Mouse (Mus musculus) erythroid progenitor cell, adult 5-6 weeks (primary cell): ENCODE data around the gene Ap2a2. TPM values are rescaled to one million over a fixed set of nuclear protein-coding genes. Genes with fewer than 3 reads are reported as not detected.

Experiments used
- ATAC-seq: replicated peaks from 2 replicates; pipeline ENCODE4 v1.8.0; 2016; ENCODE audit warnings: moderate number of reproducible peaks, mild to moderate bottlenecking, moderate TSS enrichment, inconsistent platforms; ENCODE audit not compliant: poor library complexity, low FRiP score, severe bottlenecking
- total RNA-seq, 2 experiments: library from RNA; stranded (forward) in 1 of 2; stranded (reverse) in 1 of 2; fragments of 150-400 nt in 1 of 2; fragments of 186-747, 209-891 nt in 1 of 2; gene quantifications; 2 replicates each; pipeline versions ENCODE4 v1.2.3 to v1.2.4; 2015 to 2017; ENCODE audit warnings: low replicate concordance in 2 of 2

Gene Ap2a2
- total RNA-seq (2015; ENCODE audit: low replicate concordance) (71.7 and 96.2 TPM in 2 replicates), total RNA-seq (2017; ENCODE audit: low replicate concordance) (108 and 150 TPM in 2 replicates)

DNA sequence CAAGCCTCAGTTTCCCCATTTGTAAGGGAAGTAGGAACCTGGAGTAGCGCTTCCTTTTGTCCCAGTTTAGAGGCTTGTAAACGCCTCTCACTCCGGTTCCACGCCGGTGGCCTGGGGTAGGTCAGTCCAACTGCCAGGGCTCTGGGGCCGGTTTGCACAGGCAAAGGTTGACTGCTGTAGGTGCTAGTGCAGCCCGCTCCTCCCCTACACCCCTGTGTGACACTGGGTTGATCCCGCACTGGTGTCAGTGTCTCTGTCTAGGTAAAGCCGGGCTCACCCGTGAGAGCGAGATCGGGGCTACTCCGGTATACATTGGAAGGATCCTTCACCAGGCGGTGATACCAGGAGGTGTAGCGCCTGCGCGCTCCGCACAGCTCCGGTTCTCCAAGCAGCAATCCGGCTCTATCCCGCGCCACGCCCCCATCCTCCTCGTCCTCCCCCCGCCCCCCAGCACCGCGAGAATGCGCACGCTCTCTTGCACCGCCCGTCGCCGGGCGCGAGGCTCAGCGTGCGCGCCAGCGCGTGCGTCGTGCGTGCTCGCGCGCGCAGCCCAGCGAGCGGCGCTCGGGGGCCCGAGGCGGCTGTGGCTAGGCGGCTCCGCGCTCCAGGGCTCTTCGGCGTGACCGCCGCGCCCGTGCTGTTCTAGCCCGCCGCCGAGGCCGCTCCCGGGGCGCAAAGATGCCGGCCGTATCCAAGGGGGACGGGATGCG is at the start of gene Ap2a2:
TSS of gene Ap2a2 (plus strand) at position 492 of the 710 bp plus-strand sequence.
- ATAC-seq = peak; percentile 64

DNA sequence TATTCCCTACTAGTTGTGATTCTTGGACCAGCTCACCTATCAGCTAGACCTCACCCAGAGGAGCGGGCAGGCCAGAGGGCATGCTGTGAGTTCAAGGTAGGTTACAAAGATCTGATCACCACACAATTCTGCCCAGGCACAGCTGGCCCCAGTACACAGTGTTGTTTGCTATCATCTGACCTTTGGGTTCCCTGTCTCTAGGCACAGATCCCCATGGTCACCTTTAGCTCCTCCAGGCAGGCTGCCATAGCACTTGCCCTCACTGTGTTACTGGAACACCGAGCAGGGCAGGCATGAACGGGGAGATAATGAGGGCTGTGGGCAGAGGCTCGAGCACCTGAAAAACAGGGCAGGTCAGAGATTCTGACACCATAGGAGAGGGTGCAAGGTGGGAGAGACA is 44.3 kb upstream of the Ap2a2 start:
- no peak for ATAC-seq

DNA sequence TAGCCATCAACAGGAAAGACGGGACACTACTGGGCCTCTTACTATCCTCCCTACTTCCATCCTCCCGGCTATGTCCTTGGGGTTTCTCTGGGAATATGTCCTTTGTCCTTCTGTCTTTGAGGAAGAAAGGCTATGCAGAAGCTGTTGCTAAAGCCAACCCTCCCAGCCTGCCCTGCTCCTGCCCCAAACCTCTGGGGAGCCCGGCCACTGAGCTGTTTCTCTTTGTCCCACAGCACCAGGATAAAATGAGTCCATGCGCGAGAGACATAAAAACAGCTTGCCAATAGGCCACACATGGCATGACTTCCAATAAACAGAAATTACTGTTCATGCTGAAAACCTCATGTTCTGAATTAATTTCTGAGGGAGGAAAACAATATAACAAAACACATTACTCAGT is 43.7 kb upstream of the Ap2a2 start:
- ATAC-seq = no peak

DNA sequence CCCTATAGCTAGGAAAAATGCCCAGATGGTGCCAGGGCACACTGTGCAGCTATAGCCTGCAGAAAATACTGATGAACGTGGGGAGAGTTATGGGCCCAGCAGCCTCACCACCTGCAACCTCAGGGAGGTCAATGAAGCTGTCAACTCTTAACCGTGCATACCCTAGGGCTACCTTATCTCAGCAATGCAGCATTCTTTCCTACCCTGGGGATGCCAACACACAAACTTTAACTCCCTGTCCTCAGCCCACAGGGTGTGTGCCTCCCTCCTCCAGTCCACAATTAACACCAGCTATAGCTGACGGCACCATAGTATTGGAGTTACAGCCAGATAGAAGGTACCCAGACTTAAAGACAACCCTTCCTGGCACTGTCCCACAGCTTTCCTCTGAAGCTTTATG is 43.0 kb upstream of the Ap2a2 start:
- ATAC-seq = peak; percentile 71

DNA sequence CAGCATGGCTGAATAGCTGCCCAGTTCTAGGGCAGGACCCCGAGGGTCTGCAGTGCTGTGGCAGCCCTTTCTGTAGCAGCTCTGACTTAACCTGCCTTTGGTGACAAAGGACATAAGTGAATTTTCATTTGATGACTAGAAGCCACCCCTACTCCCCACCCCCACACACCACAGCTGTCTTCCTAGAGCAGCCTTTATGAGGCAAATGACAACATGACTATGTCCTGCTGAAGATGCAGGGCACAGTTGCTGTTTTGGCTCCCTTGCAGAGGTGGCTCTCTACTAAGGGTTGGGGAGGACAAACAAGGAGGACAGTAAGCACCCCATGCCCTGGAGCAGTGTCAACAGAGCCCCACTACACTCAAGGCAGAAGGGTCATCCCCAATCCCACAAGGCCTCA is 42.2 kb upstream of the Ap2a2 start:
- no peak for ATAC-seq

DNA sequence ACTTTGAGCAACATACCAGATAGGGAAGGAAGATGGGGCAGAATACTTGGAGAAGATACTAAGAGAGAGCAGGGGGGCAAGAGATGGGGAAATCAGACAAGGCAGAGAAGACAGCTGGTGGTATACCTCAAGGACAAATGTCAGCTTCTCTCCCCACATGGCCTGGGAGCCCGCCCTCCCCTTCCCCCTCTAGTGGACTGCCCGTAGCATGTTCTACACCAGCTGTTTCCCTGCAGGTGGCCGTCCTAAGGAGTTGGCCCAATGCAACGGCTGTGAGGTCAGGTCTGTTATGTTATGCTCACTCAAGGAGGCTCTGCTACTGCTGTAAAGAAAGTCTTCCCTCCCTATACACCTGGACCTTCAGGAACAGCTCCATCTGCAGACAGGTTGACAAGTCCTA is 39.0 kb upstream of the Ap2a2 start:
- no peak for ATAC-seq

DNA sequence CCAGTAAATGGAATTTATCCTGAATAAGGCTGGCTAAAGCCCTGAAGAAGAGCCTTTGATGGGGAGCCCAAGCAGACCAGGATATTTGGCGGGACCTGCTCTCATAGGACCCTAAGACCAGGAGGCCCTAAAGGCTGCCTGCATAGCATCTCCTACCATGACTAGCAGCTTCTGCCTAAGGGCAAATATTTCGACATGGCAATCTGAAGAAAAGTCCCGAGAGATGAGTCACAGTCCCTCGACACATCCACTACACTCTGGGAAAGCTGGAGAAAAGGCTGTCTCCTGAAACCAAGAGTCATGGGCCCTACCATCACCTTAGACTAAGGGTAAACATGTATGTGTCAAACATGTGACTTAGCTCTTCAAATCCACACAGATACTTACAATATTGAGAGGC is 37.7 kb upstream of the Ap2a2 start:
- ATAC-seq = no peak

DNA sequence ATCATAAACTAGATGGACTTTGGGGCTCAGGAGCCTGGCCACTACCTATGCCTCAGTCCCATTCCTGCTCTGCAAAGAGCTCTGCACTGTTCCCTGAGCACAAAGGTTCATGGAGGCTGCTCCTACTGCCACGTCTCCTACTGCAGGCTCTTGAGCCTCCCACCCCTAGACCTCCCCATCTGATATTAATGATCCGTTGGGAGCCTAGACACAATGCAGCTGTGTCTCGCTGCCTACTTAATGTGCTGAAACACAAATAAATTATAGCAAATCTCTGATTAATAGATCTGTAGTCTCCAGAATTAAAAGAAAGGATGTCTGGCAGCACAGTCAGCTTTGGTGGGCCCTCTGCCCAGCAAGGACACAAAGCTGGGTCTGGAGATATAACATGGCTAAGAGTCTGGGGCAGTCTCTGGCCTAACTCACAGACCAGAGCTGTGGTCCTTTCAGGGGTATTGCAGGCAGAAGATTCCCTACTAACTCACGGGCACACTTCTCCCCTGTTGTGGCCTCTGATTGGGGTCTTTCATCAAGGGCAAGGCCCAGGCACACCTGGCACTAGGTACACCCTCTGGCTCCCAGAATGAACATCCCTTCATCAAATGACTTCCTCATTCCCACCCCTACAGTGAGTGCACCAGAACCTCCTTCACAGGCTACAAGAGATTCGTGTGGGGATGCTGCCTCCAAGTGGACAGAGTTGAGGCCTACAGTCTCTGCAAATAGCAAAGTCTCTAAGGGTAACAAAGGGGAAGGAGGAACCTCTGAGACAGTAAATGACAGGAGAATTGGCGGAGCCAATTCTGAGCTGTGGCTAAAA is 37.0 kb upstream of the Ap2a2 start:
- ATAC-seq = peak; percentile 79

DNA sequence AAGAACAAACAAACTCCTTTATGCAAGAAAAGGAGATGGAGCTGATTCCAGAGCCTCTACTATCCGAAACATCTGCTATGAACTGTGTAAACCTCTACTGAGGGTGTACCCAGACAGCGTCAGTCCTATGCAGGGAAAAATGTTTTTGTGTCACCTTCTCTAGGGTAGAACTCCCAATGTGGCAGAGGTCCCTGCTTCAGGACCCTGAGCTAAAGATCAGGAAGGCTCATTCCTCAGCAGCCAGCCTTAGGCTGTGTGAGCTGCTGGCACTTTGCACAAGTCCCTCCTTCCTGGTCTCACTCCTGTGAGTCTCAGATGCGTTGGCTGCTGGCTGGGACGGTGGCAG is 36.4 kb upstream of the Ap2a2 start:
- no peak for ATAC-seq

DNA sequence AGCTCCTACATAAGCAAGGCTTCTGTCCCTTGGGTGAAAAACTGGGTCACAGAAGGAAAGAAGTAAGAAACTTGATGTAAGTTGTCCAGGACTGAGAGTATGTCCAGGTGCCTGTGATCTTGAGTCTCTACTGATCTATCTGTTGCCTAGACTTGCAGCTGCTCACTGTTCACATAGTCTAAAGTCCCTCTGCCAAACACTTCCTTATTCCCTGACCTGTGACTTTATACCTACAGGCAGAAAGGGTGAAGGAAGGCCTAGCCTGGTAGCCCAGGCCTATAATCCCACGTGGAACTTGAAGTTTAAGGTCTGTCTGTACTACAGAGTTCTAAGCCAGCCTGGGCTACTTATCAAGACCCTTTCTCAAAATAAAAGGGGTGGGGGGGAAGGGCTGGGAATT is 26.4 kb upstream of the Ap2a2 start:
- ATAC-seq = no peak

DNA sequence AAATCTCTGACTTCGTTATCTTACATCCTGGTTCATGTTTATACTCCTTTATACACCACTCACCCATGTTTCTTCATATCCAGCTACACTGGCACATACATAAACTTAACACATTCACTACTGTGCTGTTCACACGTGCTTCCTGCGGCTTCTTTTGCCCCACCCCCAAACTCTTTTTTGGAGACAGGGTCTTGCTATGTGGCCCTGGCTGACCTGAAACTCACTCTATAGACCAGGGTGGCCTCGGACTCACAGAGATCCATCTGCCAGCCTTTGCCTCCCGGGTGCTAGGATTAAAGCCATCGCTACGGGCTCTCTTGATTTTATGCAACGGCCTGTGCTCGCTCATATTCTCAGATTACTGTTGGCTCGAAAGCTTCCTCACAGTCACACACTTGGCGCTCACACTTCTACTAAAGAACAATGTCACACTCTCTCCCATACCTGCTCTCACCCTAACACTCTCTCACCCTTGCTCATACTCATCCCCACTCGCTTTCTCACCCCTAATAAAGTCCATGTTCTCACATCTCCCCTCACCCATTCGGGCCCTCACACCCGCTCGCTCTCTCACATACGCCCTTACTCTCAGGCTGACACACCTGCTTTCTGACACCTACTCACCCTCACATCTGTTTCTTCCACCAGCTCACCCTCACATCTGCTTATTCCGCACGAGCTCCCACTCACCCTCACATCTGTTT is 23.0 kb upstream of the Ap2a2 start:
- peak; percentile 36 for ATAC-seq

DNA sequence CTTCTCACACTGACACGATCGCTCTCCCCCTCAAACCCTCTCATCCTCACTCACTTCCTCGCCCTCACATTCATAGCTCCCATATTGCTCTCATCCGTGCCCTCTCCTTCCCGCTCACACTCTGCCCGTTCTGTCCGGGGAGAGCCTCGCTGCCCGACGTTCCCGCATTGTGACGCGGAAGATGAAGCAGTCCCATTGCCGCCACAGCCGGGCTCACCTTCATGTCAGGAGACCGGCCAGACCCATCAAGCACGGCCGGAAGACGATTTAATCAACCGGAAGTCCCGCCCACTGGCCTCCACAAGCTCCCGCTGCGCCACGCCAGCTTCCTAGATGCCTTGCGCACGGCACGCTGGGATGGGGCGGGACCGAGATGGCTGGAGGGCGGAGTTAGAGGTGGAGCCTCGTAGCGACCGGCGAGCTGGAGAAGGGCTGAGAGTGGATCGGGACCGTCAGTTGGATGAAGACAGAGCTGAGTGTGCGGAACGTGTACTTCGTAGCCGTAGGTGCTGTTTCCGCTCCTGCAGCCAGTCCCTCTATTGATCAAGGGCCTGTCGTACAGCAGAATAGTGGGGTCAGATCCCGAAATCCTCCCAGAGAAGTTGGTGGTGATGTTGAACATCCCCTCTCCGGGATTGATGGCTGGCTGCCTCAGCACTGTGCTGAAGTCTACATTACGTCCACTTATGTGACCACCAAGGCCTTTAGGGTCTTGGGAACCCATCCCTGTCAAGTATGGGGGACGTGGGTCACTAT is 22.2 kb upstream of the Ap2a2 start, which contains the start of gene Chid1:
TSS of gene Chid1 (minus strand) at position 302 of the 756 bp plus-strand sequence.
- ATAC-seq = peak; percentile 92

DNA sequence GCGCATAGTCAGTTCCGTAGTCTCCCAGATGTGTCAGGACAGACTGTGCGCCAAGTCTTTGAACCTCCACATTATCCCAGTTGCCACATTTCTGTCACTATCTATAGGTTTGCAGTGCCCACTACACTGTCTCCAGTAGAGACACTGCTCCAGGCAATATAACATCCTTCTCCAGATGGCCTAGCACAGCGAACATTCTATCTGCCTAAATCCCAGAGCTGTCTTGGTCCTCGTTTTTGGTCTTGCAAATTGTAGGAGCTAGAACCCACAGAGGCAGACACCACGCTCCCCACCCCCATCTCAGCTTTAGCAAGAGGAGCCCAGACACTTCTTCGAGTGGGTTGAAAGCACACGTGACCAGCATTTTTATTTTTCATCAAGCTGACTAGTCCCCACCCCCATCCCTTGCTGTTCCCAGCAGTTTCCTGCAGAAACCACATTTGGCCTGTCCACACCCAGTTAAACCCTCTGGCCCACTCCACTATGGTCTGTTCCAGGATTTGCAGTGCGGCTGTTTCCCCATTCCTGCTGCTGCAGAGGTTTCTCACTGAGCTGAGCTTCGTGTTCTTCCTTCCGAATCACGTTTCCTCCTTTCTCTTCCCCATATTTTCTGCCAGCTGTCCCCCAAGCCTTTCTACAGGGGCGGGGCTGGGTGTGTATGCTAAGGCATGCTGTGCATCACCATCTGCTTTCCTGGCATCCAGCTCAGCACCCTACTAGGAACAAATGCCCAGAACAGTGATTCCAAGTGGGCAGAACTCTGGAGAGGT is 21.5 kb upstream of the Ap2a2 start:
- peak; percentile 49 for ATAC-seq

DNA sequence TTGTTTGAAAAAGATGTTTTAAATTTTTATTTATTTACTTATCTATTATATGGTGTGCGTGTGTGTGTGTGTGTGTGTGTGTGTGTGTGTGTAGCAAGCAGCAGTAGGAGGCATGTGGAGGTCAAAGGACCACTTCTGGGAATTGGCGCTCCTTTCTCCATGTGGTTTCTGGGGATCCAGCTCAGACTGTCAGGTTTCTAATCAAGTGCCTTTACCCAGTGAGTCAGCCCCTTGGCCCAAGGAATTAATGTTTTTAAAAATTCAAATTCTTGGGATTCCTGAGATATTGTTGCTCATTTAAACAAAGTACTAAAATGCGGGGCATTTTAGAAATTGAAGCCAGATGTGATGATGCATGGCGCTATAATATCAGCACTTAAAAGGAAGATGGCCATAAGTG is 20.3 kb upstream of the Ap2a2 start:
- ATAC-seq = no peak

DNA sequence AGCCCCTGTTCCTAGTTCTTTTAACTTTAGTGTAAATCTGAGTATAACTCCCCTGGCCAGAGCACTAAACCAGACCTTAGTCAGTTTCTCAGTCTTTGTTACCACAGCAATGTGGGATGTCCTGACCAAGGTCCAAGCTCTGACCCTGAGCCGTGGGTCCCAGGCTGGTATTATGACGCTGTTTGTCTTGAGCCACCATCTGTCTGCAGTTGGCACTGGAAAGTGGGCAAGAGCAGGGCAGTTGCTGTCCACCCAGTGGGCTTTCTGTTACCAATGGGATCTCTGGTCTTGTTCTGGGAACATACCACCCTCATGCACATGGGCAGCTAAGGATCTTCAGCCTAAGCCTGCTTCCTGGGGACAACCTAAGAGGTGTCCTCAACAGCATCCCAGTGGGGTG is 19.4 kb upstream of the Ap2a2 start:
- ATAC-seq = no peak

DNA sequence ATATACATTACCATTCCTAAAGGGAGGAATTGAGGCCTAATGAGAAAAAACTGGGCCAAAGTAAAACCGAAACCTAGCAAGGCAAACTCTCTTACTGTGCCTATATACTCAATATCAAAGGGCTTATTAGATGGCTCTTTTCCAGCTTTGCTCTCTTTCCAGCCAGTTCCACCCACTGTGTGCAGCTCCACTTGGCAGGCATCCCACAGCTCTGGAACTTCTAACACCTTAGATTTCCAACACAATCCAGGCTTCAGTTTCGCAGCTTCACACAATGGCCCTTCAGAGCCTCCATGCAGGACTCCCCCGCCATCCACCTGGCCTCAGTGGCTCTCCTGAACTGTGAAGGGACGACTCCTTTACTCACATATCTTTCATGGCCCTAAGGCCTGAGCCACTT is 17.3 kb upstream of the Ap2a2 start:
- no peak for ATAC-seq

DNA sequence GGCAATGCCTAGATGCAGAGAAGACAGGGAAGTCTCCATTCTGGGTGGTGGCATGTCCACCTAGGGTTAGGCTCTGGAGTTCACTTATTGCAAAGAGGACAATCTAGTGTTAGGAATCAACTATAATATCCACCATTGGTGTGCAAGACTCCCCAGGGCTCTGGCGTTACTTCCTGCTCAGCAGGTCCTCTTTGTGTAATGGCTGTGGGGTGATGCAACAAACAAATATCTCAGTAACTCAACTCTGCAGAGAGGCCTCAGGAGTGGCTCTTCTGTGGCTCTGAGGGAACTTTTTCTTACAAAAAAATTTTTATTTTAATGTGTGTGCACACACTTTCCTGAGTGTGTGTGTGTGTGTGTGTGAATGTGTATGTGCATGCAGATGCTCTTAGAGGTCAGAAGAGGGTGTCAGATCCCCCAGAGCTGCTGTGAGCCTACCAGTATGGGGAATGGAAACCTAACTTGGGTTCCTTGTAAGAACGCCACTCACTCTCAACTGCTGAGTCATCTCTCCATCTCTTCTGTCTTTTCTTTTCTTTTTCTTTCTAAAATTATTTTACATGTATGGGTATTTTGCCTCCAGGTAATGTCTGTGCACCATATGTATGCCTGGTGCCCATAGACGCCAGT is 12.4 kb upstream of the Ap2a2 start:
- no peak for ATAC-seq

DNA sequence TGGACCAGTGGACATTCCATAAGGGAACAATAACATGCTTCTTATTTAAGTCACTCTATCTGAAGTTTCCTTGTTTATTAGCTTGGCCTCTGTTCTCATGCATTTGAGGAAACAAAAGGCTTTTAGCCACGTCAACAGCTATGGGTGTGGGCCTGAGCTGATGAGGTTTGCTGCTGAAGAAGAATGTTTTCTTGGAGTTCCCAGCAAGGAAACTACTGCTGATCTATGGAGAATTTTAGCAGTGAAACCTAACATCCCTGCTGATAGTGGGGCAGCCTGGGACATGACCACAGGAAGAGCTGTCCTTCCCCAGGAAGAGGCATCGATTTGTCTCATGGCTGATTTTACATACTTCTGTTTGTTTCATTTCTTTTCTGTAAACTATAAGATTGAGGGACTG is 11.5 kb upstream of the Ap2a2 start:
- no peak for ATAC-seq

DNA sequence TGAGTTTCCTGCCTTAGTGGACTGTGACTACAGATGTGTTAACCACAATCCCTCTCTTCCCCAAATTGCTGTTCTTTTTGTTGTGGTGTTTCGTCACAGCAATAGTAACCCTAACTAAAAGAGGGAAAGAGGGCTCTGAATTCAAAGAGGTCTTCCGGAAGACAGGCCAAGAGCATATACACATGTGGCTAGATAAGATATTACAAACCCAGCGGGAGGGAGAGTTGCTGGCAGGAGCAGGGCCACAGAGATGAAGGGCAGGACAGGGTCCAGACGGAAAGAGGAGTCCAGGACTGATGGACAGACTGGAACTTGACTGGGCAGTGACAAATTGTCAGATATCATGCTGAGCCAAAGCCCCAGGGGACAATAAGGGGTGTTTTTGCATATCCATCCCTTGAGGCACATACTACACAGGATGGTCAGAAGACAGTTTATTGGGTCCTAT is 3.6 kb upstream of the Ap2a2 start:
- peak; percentile 69 for ATAC-seq
